Mouse (Mus musculus) brain, embryonic 14.5 days (tissue): ENCODE measurements around the gene Col26a1.

Experiments used
- CTCF ChIP-seq: fragments of 200-500 bp; IDR thresholded peaks from 2 replicates; pipeline ENCODE4 v1.5.1; 2012; ENCODE audit warnings: inconsistent platforms, mild to moderate bottlenecking, moderate library complexity, borderline replicate concordance; ENCODE audit not compliant: insufficient read depth, insufficient read length; ENCODE audit errors: extremely low read depth
- POLR2A ChIP-seq: fragments of 200-500 bp; IDR thresholded peaks from 2 replicates; pipeline ENCODE4 v1.6.1; 2012; ENCODE audit warnings: mild to moderate bottlenecking, inconsistent platforms, borderline replicate concordance; ENCODE audit not compliant: poor library complexity, insufficient read depth, insufficient read length, severe bottlenecking; ENCODE audit errors: extremely low read depth

DNA sequence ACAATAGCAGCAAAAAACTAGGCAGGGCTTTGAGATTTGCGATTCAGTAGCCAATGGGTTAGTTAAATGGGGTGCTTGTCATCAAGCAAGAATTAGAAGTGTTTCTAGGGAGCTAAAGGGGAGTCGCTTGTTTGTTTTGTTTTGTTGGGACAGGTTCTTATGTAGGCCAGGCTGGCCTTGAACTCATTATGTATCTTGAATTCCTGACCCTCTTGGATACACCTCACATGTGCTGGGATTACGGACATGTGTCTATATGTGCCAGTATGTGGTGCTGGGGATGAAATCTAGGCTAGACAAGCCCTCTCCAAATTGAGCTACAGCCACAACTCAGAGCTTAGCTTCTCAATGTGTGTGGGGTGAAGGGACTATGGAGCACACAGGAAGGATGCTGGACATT is 91.8 kb downstream of the Col26a1 start:
- TF ChIP-seq CTCF (no peak), POLR2A (no peak)
